Mouse (Mus musculus): ENCODE data around the gene Meox1. TPM values are rescaled to one million over a fixed set of nuclear protein-coding genes. Genes with fewer than 3 reads are reported as not detected.

Meox1 gene
- polyA plus RNA-seq, 1 experiment: 0.02 TPM

- Histone ChIP-seq H3K79me2 (ENCODE audit: control insufficient read depth, insufficient read depth) (no peaks in the 10 kb centered on the region), H3ac (ENCODE audit: control insufficient read depth, insufficient read length, low read depth) (no peak overlapping the region), H3K36me3 (ENCODE audit: control insufficient read depth, insufficient read depth) (no peaks in the 10 kb centered on the region), H3K4me3 (ENCODE audit: insufficient read depth, poor library complexity, severe bottlenecking) (no peak overlapping the region), H3K27me3 (ENCODE audit: control insufficient read depth, insufficient read depth, insufficient read length) (no peaks in the 10 kb centered on the region), H3K79me3 (ENCODE audit: low read depth) (no peaks in the 10 kb centered on the region)
- no peak for TF ChIP-seq USF1 (IDR thresholded peaks at IDR 0.05; ENCODE audit: low read depth)
These were observed 2.6 kb upstream of the Meox1 start for GRCm38 (mm10) chr11:101896546-101897361.

- H3K27me3 ChIP-seq (ENCODE audit: control insufficient read depth, insufficient read depth, insufficient read length): no peaks in the 10 kb centered on the region
- H3K79me2 ChIP-seq (ENCODE audit: control insufficient read depth, insufficient read depth): no peaks in the 10 kb centered on the region
- H3K36me3 ChIP-seq (ENCODE audit: control insufficient read depth, insufficient read depth): no peaks in the 10 kb centered on the region
- H3K79me3 ChIP-seq (ENCODE audit: low read depth): no peaks in the 10 kb centered on the region
- H3K4me3 ChIP-seq (ENCODE audit: insufficient read depth, poor library complexity, severe bottlenecking): no peak overlapping the region
- TF ChIP-seq CTCF (IDR thresholded peaks at IDR 0.05; ENCODE audit: control insufficient read depth, insufficient read depth, insufficient read length) (no peak), MAX (IDR thresholded peaks at IDR 0.05) (no peak), MYOD1 (IDR thresholded peaks at IDR 0.05; ENCODE audit: control insufficient read depth, insufficient read length, low read depth) (no peak), CEBPB (IDR thresholded peaks at IDR 0.05; ENCODE audit: low read depth) (no peak), FOSL1 (IDR thresholded peaks at IDR 0.05; ENCODE audit: insufficient read depth, low read length, poor library complexity, severe bottlenecking) (no peak), USF1 (IDR thresholded peaks at IDR 0.05; ENCODE audit: low read depth) (no peak), MYOG (IDR thresholded peaks at IDR 0.05; ENCODE audit: control insufficient read depth, extremely low read depth, insufficient read length) (no peak)
- H3ac ChIP-seq (ENCODE audit: control insufficient read depth, insufficient read length, low read depth): no peak overlapping the region
These were observed 614 bp downstream of the Meox1 start for GRCm38 (mm10) chr11:101893560-101893959.

- TF ChIP-seq MYOD1 (IDR thresholded peaks at IDR 0.05; ENCODE audit: control insufficient read depth, insufficient read length, low read depth): no peak
- no peak for TF ChIP-seq CTCF (IDR thresholded peaks at IDR 0.05; ENCODE audit: control insufficient read depth, insufficient read depth, insufficient read length)
- TF ChIP-seq FOSL1 (IDR thresholded peaks at IDR 0.05; ENCODE audit: insufficient read depth, low read length, poor library complexity, severe bottlenecking): no peak
- no peak for TF ChIP-seq MAX (IDR thresholded peaks at IDR 0.05)
- TF ChIP-seq MYOG (IDR thresholded peaks at IDR 0.05; ENCODE audit: control insufficient read depth, extremely low read depth, insufficient read length): no peak
- no peak for TF ChIP-seq USF1 (IDR thresholded peaks at IDR 0.05; ENCODE audit: low read depth)
- TF ChIP-seq CEBPB (IDR thresholded peaks at IDR 0.05; ENCODE audit: low read depth): no peak
- no peaks in the 10 kb centered on the region for H3K79me3 ChIP-seq (ENCODE audit: low read depth)
- H3K27me3 ChIP-seq (ENCODE audit: control insufficient read depth, insufficient read depth, insufficient read length): no peaks in the 10 kb centered on the region
- H3K36me3 ChIP-seq (ENCODE audit: control insufficient read depth, insufficient read depth): no peaks in the 10 kb centered on the region
- H3K79me2 ChIP-seq (ENCODE audit: control insufficient read depth, insufficient read depth): no peaks in the 10 kb centered on the region
- no peak overlapping the region for H3ac ChIP-seq (ENCODE audit: control insufficient read depth, insufficient read length, low read depth)
- H3K4me3 ChIP-seq (ENCODE audit: insufficient read depth, poor library complexity, severe bottlenecking): no peak overlapping the region
These were observed 2.7 kb downstream of the Meox1 start for GRCm38 (mm10) chr11:101891451-101891850.

GRCm38 (mm10) chr11:101889781-101890180 lies 4.4 kb downstream of the Meox1 start:
- H3ac ChIP-seq (ENCODE audit: control insufficient read depth, insufficient read length, low read depth): no peak overlapping the region
- no peak for TF ChIP-seq MYOG (IDR thresholded peaks at IDR 0.05; ENCODE audit: control insufficient read depth, extremely low read depth, insufficient read length)
- no peak for TF ChIP-seq MYOD1 (IDR thresholded peaks at IDR 0.05; ENCODE audit: control insufficient read depth, insufficient read length, low read depth)
- no peak for TF ChIP-seq CEBPB (IDR thresholded peaks at IDR 0.05; ENCODE audit: low read depth)
- no peak for TF ChIP-seq FOSL1 (IDR thresholded peaks at IDR 0.05; ENCODE audit: insufficient read depth, low read length, poor library complexity, severe bottlenecking)
- no peak for TF ChIP-seq CTCF (IDR thresholded peaks at IDR 0.05; ENCODE audit: control insufficient read depth, insufficient read depth, insufficient read length)
- no peak for TF ChIP-seq USF1 (IDR thresholded peaks at IDR 0.05; ENCODE audit: low read depth)
- TF ChIP-seq MAX (IDR thresholded peaks at IDR 0.05): no peak
- H3K36me3 ChIP-seq (ENCODE audit: control insufficient read depth, insufficient read depth): no peaks in the 10 kb centered on the region
- no peaks in the 10 kb centered on the region for H3K79me2 ChIP-seq (ENCODE audit: control insufficient read depth, insufficient read depth)
- H3K4me3 ChIP-seq (ENCODE audit: insufficient read depth, poor library complexity, severe bottlenecking): no peak overlapping the region
- no peaks in the 10 kb centered on the region for H3K27me3 ChIP-seq (ENCODE audit: control insufficient read depth, insufficient read depth, insufficient read length)
- no peaks in the 10 kb centered on the region for H3K79me3 ChIP-seq (ENCODE audit: low read depth)

- Histone ChIP-seq H3K4me3 (ENCODE audit: insufficient read depth, poor library complexity, severe bottlenecking) (no peak overlapping the region), H3K27me3 (ENCODE audit: control insufficient read depth, insufficient read depth, insufficient read length) (no peaks in the 10 kb centered on the region), H3ac (ENCODE audit: control insufficient read depth, insufficient read length, low read depth) (no peak overlapping the region), H3K79me3 (ENCODE audit: low read depth) (no peaks in the 10 kb centered on the region), H3K36me3 (ENCODE audit: control insufficient read depth, insufficient read depth) (no peaks in the 10 kb centered on the region), H3K79me2 (ENCODE audit: control insufficient read depth, insufficient read depth) (no peaks in the 10 kb centered on the region)
- TF ChIP-seq USF1 (IDR thresholded peaks at IDR 0.05; ENCODE audit: low read depth) (no peak), CEBPB (IDR thresholded peaks at IDR 0.05; ENCODE audit: low read depth) (no peak), CTCF (IDR thresholded peaks at IDR 0.05; ENCODE audit: control insufficient read depth, insufficient read depth, insufficient read length) (no peak), MYOG (IDR thresholded peaks at IDR 0.05; ENCODE audit: control insufficient read depth, extremely low read depth, insufficient read length) (no peak), FOSL1 (IDR thresholded peaks at IDR 0.05; ENCODE audit: insufficient read depth, low read length, poor library complexity, severe bottlenecking) (no peak), MAX (IDR thresholded peaks at IDR 0.05) (no peak), MYOD1 (IDR thresholded peaks at IDR 0.05; ENCODE audit: control insufficient read depth, insufficient read length, low read depth) (no peak)
These were observed 5.4 kb downstream of the Meox1 start for GRCm38 (mm10) chr11:101888820-101889219.

GRCm38 (mm10) chr11:101886436-101886835 lies 7.7 kb downstream of the Meox1 start:
- no peak overlapping the region for H3ac ChIP-seq (ENCODE audit: control insufficient read depth, insufficient read length, low read depth)
- no peaks in the 10 kb centered on the region for H3K79me3 ChIP-seq (ENCODE audit: low read depth)
- no peaks in the 10 kb centered on the region for H3K27me3 ChIP-seq (ENCODE audit: control insufficient read depth, insufficient read depth, insufficient read length)
- TF ChIP-seq FOSL1 (IDR thresholded peaks at IDR 0.05; ENCODE audit: insufficient read depth, low read length, poor library complexity, severe bottlenecking): no peak
- TF ChIP-seq CEBPB (IDR thresholded peaks at IDR 0.05; ENCODE audit: low read depth): no peak
- TF ChIP-seq MAX (IDR thresholded peaks at IDR 0.05): no peak
- TF ChIP-seq CTCF (IDR thresholded peaks at IDR 0.05; ENCODE audit: control insufficient read depth, insufficient read depth, insufficient read length): no peak
- TF ChIP-seq MYOD1 (IDR thresholded peaks at IDR 0.05; ENCODE audit: control insufficient read depth, insufficient read length, low read depth): no peak
- TF ChIP-seq USF1 (IDR thresholded peaks at IDR 0.05; ENCODE audit: low read depth): no peak
- no peak for TF ChIP-seq MYOG (IDR thresholded peaks at IDR 0.05; ENCODE audit: control insufficient read depth, extremely low read depth, insufficient read length)
- no peaks in the 10 kb centered on the region for H3K36me3 ChIP-seq (ENCODE audit: control insufficient read depth, insufficient read depth)
- H3K4me3 ChIP-seq (ENCODE audit: insufficient read depth, poor library complexity, severe bottlenecking): no peak overlapping the region
- H3K79me2 ChIP-seq (ENCODE audit: control insufficient read depth, insufficient read depth): no peaks in the 10 kb centered on the region

All from C2C12 (cell line).